Mouse (Mus musculus): ENCODE measurements at regions not wholly inside any gene's neighbourhood (a gene's known extent, or its start where the extent isn't known, plus 50 kb on each side); places are given as distances from the start of the nearest gene placed in this dataset.
A peak's percentile ranks its signal among the peaks of the same experiment; 100 is the strongest.

- H3K4me3 ChIP-seq (replicated peaks; ENCODE audit: low read length): no peak overlapping the region
- no peak overlapping the region for H3K27ac ChIP-seq (ENCODE audit: low read length)
- H3K4me1 ChIP-seq (replicated peaks; ENCODE audit: control insufficient read depth, insufficient read depth, low read length): no peaks in the 10 kb centered on the region
- H3K4me2 ChIP-seq (ENCODE audit: low read length): no peak overlapping the region
- no peak overlapping the region for H3K9ac ChIP-seq (replicated peaks; ENCODE audit: low read depth, low read length)
- H3K36me3 ChIP-seq (ENCODE audit: control insufficient read depth, insufficient read depth): no peaks in the 10 kb centered on the region
- no peaks in the 10 kb centered on the region for H3K9me3 ChIP-seq (ENCODE audit: control insufficient read depth, low read length)
- no peak for ATAC-seq
- no peaks in the 10 kb centered on the region for H3K27me3 ChIP-seq (replicated peaks; ENCODE audit: control insufficient read depth, insufficient read depth, low read length)
Measured at GRCm38 (mm10) chr10:101117158-101117557, 526.9 kb downstream of the 1700017N19Rik start.

DNA sequence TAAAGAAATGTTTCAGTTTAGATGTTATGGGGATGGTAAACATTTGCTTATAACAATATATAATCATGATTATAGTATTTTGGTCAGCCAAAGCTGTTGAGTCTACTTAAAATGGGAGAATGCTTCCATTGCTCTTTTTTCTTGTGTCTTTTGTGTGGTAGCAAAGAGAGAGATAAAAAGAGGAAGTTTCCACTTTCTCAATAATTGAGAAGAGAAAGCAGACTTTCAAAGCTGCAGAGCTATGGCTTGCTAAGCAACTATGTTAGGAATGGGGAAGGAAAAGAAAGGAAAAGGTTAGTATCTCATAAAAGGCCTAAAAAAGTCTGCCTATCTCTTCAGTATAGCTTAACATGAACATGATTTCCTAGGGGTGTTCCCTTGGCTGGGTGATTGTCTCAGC lies 529.9 kb downstream of the 1700017N19Rik start:
- Histone ChIP-seq H3K27me3 (replicated peaks; ENCODE audit: control insufficient read depth, insufficient read depth, low read length) (no peaks in the 10 kb centered on the region), H3K9ac (replicated peaks; ENCODE audit: low read depth, low read length) (no peak overlapping the region), H3K4me3 (replicated peaks; ENCODE audit: low read length) (no peak overlapping the region), H3K27ac (ENCODE audit: low read length) (no peak overlapping the region), H3K9me3 (ENCODE audit: control insufficient read depth, low read length) (no peaks in the 10 kb centered on the region), H3K4me2 (ENCODE audit: low read length) (no peak overlapping the region), H3K4me1 (replicated peaks; ENCODE audit: control insufficient read depth, insufficient read depth, low read length) (no peaks in the 10 kb centered on the region), H3K36me3 (ENCODE audit: control insufficient read depth, insufficient read depth) (no peaks in the 10 kb centered on the region)
- ATAC-seq: no peak

DNA sequence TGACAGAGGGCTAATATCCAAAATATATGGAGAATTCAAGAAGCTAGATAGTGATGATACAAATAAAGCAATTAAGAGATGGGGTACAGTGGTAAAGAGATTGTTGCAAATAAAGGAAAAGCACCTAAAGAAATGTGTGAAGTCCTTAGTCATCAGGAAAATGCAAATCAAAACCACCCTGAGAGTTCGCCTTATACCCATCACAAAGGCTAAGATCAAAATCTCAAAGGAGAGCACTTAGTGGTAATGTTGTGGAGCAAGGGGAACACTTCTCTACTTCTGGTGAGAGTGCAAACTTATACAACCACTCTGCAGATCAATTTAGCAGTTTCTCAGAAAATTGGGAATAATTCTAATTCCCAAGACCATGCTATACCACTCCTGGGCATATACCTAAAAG lies 514.2 kb upstream of the Mgat4c start:
- Histone ChIP-seq H3K27ac (ENCODE audit: low read length) (no peak overlapping the region), H3K27me3 (replicated peaks; ENCODE audit: control insufficient read depth, insufficient read depth, low read length) (no peaks in the 10 kb centered on the region), H3K4me1 (replicated peaks; ENCODE audit: control insufficient read depth, insufficient read depth, low read length) (no peaks in the 10 kb centered on the region), H3K4me2 (ENCODE audit: low read length) (no peak overlapping the region), H3K36me3 (ENCODE audit: control insufficient read depth, insufficient read depth) (no peaks in the 10 kb centered on the region), H3K4me3 (replicated peaks; ENCODE audit: low read length) (no peak overlapping the region), H3K9ac (replicated peaks; ENCODE audit: low read depth, low read length) (no peak overlapping the region), H3K9me3 (ENCODE audit: control insufficient read depth, low read length) (no peaks in the 10 kb centered on the region)
- no peak for ATAC-seq
- 89% methylated on average over 1 of the region's 1 CpGs for WGBS

DNA sequence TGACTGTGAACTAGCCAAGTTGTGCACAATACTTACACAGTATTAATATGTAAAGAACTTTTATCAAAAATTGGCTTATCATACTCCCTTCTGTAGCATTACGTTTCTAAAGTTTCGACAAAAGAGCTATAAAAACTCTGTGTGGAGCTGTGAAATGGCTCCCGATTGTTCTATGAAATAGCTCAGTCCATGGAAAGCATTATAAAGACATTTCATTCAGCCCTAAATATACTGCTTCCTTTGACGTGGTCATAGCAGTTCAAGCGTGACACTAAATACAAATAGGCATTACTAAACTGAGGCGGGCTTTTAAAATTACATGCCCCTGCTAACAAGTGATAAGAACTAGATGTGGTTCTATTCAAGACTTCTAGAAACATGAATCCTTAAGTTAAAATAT lies 509.5 kb upstream of the Mgat4c start:
- Histone ChIP-seq H3K27me3 (replicated peaks; ENCODE audit: control insufficient read depth, insufficient read depth, low read length) (no peaks in the 10 kb centered on the region), H3K4me3 (replicated peaks; ENCODE audit: low read length) (no peak overlapping the region), H3K36me3 (ENCODE audit: control insufficient read depth, insufficient read depth) (no peaks in the 10 kb centered on the region), H3K9ac (replicated peaks; ENCODE audit: low read depth, low read length) (no peak overlapping the region), H3K4me1 (replicated peaks; ENCODE audit: control insufficient read depth, insufficient read depth, low read length) (no peaks in the 10 kb centered on the region), H3K4me2 (ENCODE audit: low read length) (no peak overlapping the region), H3K9me3 (ENCODE audit: control insufficient read depth, low read length) (no peaks in the 10 kb centered on the region), H3K27ac (ENCODE audit: low read length) (no peak overlapping the region)
- 53% methylated on average over 6 of the region's 6 CpGs for WGBS
- ATAC-seq: no peak

DNA sequence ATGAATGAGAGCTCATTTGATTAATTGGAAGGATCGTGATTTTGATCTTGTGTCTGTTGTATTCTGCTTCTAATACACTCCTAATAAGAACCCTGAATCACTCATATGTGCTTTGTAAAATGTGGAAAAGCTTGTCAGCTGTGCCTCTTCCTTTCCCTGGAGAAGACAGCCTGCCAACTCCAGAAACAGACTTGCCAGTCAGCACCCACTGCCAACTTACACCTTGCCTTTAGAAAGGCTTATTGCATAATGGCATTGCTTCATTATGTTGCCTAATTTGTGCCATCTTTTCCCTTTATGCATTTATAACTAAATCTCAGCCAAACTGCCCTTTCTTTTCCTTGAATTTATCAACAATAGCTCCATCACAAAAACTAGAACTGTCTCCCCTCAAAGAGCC lies 492.1 kb upstream of the Mgat4c start:
- ATAC-seq: peak; percentile 84
- H3K4me3 ChIP-seq (replicated peaks; ENCODE audit: low read length): no peak overlapping the region

More for the DNA sequence above, 492.1 kb upstream of the Mgat4c start:
- H3K9me3 ChIP-seq (ENCODE audit: control insufficient read depth, low read length): no peaks in the 10 kb centered on the region
- H3K9ac ChIP-seq (replicated peaks; ENCODE audit: low read depth, low read length): no peak overlapping the region
- H3K4me1 ChIP-seq (replicated peaks; ENCODE audit: control insufficient read depth, insufficient read depth, low read length): no peaks in the 10 kb centered on the region
- H3K36me3 ChIP-seq (ENCODE audit: control insufficient read depth, insufficient read depth): no peaks in the 10 kb centered on the region
- H3K27me3 ChIP-seq (replicated peaks; ENCODE audit: control insufficient read depth, insufficient read depth, low read length): no peaks in the 10 kb centered on the region
- H3K27ac ChIP-seq (ENCODE audit: low read length): no peak overlapping the region
- WGBS: 34% methylated on average over 1 of the region's 1 CpGs
- no peak overlapping the region for H3K4me2 ChIP-seq (ENCODE audit: low read length)

Measured in forebrain, embryonic 16.5 days (tissue).